Mouse (Mus musculus) spleen, adult 18-20 months (tissue): Measurements from ENCODE around the gene Mipep.

Experiments
- DNase-seq, 2 experiments: peaks; one replicate each; pipeline ENCODE4 v3.0.0; 2022; ENCODE audit warnings: mixed read lengths in 2 of 2

The Mipep gene

GRCm38 (mm10) chr14:60805871-60806270, 21.5 kb downstream of the Mipep start:
- no peak for DNase-seq

GRCm38 (mm10) chr14:60806891-60807344, 22.5 kb downstream of the Mipep start:
- no peak for DNase-seq

- DNase-seq: no peak
Observed at GRCm38 (mm10) chr14:60809881-60810280, 25.5 kb downstream of the Mipep start.

GRCm38 (mm10) chr14:60811547-60811946, 27.2 kb downstream of the Mipep start:
- DNase-seq: no peak

GRCm38 (mm10) chr14:60815098-60815497, 30.7 kb downstream of the Mipep start:
- no peak for DNase-seq

GRCm38 (mm10) chr14:60818045-60818444, 33.7 kb downstream of the Mipep start:
- no peak for DNase-seq

- DNase-seq: no peak
Observed at GRCm38 (mm10) chr14:60830096-60830495, 45.7 kb downstream of the Mipep start.

GRCm38 (mm10) chr14:60836709-60837108, 52.3 kb downstream of the Mipep start:
- no peak for DNase-seq

GRCm38 (mm10) chr14:60839654-60840053, 55.3 kb downstream of the Mipep start:
- DNase-seq: no peak

- DNase-seq: no peak
Observed at GRCm38 (mm10) chr14:60841977-60842659, 57.7 kb downstream of the Mipep start.

GRCm38 (mm10) chr14:60843596-60843995, 59.2 kb downstream of the Mipep start:
- no peak for DNase-seq

GRCm38 (mm10) chr14:60845261-60846045, 61.1 kb downstream of the Mipep start:
- DNase-seq: no peak

- DNase-seq: no peak
Observed at GRCm38 (mm10) chr14:60846174-60846573, 61.8 kb downstream of the Mipep start.

GRCm38 (mm10) chr14:60848194-60848593, 63.8 kb downstream of the Mipep start:
- DNase-seq: no peak

- no peak for DNase-seq
Observed at GRCm38 (mm10) chr14:60850101-60850500, 65.7 kb downstream of the Mipep start.

- DNase-seq: no peak
Observed at GRCm38 (mm10) chr14:60851632-60852031, 67.3 kb downstream of the Mipep start.

GRCm38 (mm10) chr14:60856199-60856912, 72.0 kb downstream of the Mipep start:
- DNase-seq: no peak

GRCm38 (mm10) chr14:60856913-60857300, 72.5 kb downstream of the Mipep start:
- DNase-seq: no peak

GRCm38 (mm10) chr14:60863396-60863795, 79.0 kb downstream of the Mipep start:
- no peak for DNase-seq

- no peak for DNase-seq
Observed at GRCm38 (mm10) chr14:60866399-60866798, 82.0 kb downstream of the Mipep start.

GRCm38 (mm10) chr14:60868325-60868724, 84.0 kb downstream of the Mipep start:
- no peak for DNase-seq

GRCm38 (mm10) chr14:60871831-60872230, 87.5 kb downstream of the Mipep start:
- DNase-seq: no peak

- DNase-seq: no peak
Observed at GRCm38 (mm10) chr14:60882106-60882505, 97.7 kb downstream of the Mipep start.

- no peak for DNase-seq
Observed at GRCm38 (mm10) chr14:60882681-60883080, 98.3 kb downstream of the Mipep start.
